Mouse (Mus musculus) bone marrow, adult 2 months (tissue): ENCODE results near the gene Gskip.

ENCODE experiments used
- CTCF ChIP-seq: fragments of 200-500 bp; IDR thresholded peaks from 2 replicates; pipeline ENCODE4 v1.5.1; 2011; ENCODE audit warnings: low read length, control low read depth; ENCODE audit not compliant: control insufficient read depth, insufficient read depth
- POLR2A ChIP-seq: fragments of 200-500 bp; IDR thresholded peaks from 2 replicates; pipeline ENCODE4 v1.6.1; 2011; ENCODE audit warnings: low read depth, mild to moderate bottlenecking, control low read depth, low read length, borderline replicate concordance; ENCODE audit not compliant: control insufficient read depth

DNA sequence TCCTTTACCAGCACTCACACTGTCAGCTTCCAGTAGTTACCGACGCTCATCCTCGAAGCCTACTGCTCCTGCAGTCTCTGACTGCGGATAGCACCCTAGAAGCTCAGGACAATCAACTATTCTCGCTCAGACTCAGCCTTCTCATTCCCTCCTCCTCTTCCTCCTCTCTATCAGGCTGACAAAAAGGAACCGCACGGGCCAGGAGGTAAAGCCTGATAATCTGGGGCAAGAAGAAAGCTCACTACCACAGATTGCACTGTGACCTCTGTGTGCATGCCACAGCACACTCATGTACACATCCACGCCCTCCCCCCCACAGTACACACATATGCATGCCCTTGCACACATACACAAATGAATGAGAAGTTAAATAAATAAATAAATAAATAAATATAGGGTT lies 8.4 kb upstream of the Gskip start:
- no peak for TF ChIP-seq CTCF
- no peak for TF ChIP-seq POLR2A
